Mouse (Mus musculus) embryonic facial prominence, embryonic 10.5 days (tissue): ENCODE data around the gene Akr1c19. TPM values are rescaled to one million over a fixed set of nuclear protein-coding genes. Genes with fewer than 3 reads are reported as not detected.

ENCODE experiments used
- DNase-seq: peaks from one replicate; pipeline ENCODE4 v3.0.0-alpha.2; 2017; ENCODE audit warnings: low spot score
- H3K27ac ChIP-seq: fragments of 300-500 bp; sonication (generic); replicated peaks from 2 replicates; pipeline ENCODE4 v1.5.1; 2016; ENCODE audit warnings: mild to moderate bottlenecking
- H3K27me3 ChIP-seq: fragments of 300-500 bp; sonication (generic); replicated peaks from 2 replicates; pipeline ENCODE4 v1.6.1; 2016; ENCODE audit warnings: low read depth, mild to moderate bottlenecking; ENCODE audit not compliant: poor library complexity, severe bottlenecking
- H3K36me3 ChIP-seq: fragments of 300-500 bp; sonication (generic); replicated peaks from 2 replicates; pipeline ENCODE4 v1.6.1; 2016; ENCODE audit warnings: mild to moderate bottlenecking, moderate library complexity
- H3K4me1 ChIP-seq: fragments of 300-500 bp; sonication (generic); 2 replicates; pipeline ENCODE4 v1.6.1; 2016
- H3K4me3 ChIP-seq: fragments of 300-500 bp; sonication (generic); 2 replicates; pipeline ENCODE4 v1.5.1; 2016; ENCODE audit warnings: mild to moderate bottlenecking, moderate library complexity
- H3K9me3 ChIP-seq: fragments of 300-500 bp; sonication (generic); 2 replicates; pipeline ENCODE4 v1.6.1; 2016; ENCODE audit warnings: mild to moderate bottlenecking
- WGBS: fragments of 180-500 bp; shearing (Covaris S2); methylation state at CpG from one replicate; pipeline ENCODE4 v1.1.7; 2016; 5-methylcytosine and 5-hydroxymethylcytosine counted together
- polyA plus RNA-seq: library from polyadenylated mRNA; unstranded; fragments of >200 nt; fragmentation: Nextera tagmentation; extraction: Ambion mirVana; gene quantifications from 2 replicates; pipeline ENCODE4 v1.2.1, GENCODE M21; 2016

The Akr1c19 gene
- polyA plus RNA-seq, 1 experiment from 2014 or later: 0.29 TPM

DNA sequence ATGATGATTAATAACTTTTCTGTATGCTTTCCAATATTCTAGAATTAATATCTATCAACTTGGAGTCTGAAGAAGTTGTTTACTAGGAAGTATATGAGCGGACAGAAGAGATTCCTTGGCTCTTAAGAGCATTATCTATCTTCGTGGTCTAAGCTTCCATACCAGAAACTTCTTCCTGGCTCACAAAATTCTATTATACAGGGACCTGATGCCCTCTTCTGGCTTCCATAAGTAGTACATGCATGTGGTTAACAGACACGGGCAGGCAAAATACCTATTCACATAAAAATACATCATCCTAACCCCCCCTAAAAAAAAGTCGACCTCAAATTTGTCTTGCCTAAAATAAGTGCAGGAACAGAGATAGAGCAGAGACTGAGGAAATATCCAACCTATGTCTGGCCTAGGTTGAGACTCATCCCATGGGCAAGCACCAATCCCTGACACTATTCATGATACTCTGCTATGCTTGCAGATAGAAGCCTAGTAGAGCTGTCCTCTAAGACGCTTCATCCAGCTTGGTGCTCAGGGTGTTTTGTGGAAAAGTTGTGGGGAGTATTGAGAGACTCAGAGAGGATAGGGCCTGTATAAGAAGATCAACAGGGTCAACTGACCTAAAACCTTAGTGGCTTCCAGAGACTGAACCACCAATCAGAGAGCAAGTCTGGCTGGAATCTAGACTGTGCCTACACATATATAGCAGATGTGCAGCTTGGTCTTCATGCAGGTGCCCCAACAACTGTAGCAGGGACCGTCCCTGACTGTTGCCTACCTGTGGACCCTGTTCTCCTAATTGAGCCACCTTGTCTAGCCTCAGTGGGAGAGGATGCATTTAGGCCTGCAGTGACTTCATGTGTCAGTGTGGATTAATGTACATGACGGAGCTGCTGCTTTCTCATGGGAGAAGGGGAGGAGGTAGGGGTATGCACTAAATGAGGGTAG lies 53.2 kb downstream of the Akr1c19 start:
- whole genome bisulfite sequencing: 44% methylated on average over 7 of the region's 7 CpGs
- H3K4me3 ChIP-seq: no peak overlapping the region
- H3K4me1 ChIP-seq: no peaks in the 10 kb centered on the region
- peak; percentile 12 for DNase-seq
- H3K9me3 ChIP-seq: no peaks in the 10 kb centered on the region
- H3K36me3 ChIP-seq: no peaks in the 10 kb centered on the region
- H3K27me3 ChIP-seq: no peaks in the 10 kb centered on the region
- no peak overlapping the region for H3K27ac ChIP-seq

DNA sequence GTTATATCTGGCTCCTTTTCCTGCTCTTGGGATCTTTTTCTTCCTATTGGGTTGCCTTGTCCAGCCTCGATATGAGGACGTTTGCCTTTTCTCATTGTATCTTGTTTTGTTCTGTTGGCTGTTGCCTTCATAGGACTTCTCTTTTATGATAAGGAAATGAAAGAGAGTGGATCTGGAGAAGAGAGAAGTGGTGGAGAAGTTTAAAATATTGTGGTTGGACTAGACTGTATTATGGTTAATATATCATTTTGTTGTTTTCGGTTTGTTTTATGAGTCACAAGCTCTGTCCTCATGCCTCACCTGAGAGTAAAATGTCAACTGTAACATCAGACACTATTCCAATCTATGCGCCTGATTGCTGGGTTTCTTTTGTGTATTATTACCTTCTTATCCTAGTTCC lies 68.5 kb downstream of the Akr1c19 start:
- no peak for DNase-seq
- no peaks in the 10 kb centered on the region for H3K4me1 ChIP-seq
- H3K36me3 ChIP-seq: no peaks in the 10 kb centered on the region
- no peaks in the 10 kb centered on the region for H3K27me3 ChIP-seq
- no peak overlapping the region for H3K27ac ChIP-seq
- 95% methylated on average over 4 of the region's 4 CpGs for WGBS
- H3K9me3 ChIP-seq: no peaks in the 10 kb centered on the region
- no peak overlapping the region for H3K4me3 ChIP-seq

Other genes with a start within 250 kb of the Akr1c19 start
- gene Akr1c14, start 179.7 kb upstream of the Akr1c19 start, polyA plus RNA-seq: 0.18 and 0.26 TPM in 2 replicates
- gene Akr1c18, start 78.0 kb upstream of the Akr1c19 start, polyA plus RNA-seq: not detected in 2 replicates
- 0.50 TPM in 1 of 2 replicates, not detected in the other for gene Akr1c13, start 37.5 kb upstream of the Akr1c19 start, polyA plus RNA-seq
- gene Akr1c12, start 50.7 kb downstream of the Akr1c19 start, polyA plus RNA-seq: 0.15 TPM in 1 of 2 replicates, not detected in the other
- not detected in 2 replicates for gene Akr1c6, start 205.6 kb downstream of the Akr1c19 start, polyA plus RNA-seq